Mouse (Mus musculus) kidney, embryonic 15.5 days (tissue): ENCODE data around the gene Rab26. TPM values are rescaled to one million over a fixed set of nuclear protein-coding genes. Genes with fewer than 3 reads are reported as not detected.
A peak's percentile ranks its signal among the peaks of the same experiment; 100 is the strongest.

ENCODE experiments used
- ATAC-seq: fragments of 200-750 bp; cut with Nextera tagmentation; replicated peaks from 2 replicates; pipeline ENCODE4 v1.8.0; 2017; ENCODE audit warnings: moderate TSS enrichment; ENCODE audit not compliant: low FRiP score
- H3K27ac ChIP-seq: fragments of 300-500 bp; sonication (generic); 2 replicates; pipeline ENCODE4 v1.5.1; 2015; ENCODE audit warnings: mild to moderate bottlenecking, inconsistent platforms
- H3K27me3 ChIP-seq: fragments of 300-500 bp; sonication (generic); 2 replicates; pipeline ENCODE4 v1.6.1; 2015; ENCODE audit warnings: inconsistent platforms
- H3K36me3 ChIP-seq: fragments of 300-500 bp; sonication (generic); 2 replicates; pipeline ENCODE4 v1.6.1; 2015; ENCODE audit warnings: inconsistent platforms
- H3K4me1 ChIP-seq: fragments of 300-500 bp; sonication (generic); 2 replicates; pipeline ENCODE4 v1.6.1; 2015; ENCODE audit warnings: inconsistent platforms
- H3K4me2 ChIP-seq: fragments of 300-500 bp; sonication (generic); 2 replicates; pipeline ENCODE4 v1.6.1; 2015; ENCODE audit warnings: moderate library complexity, mild to moderate bottlenecking, inconsistent platforms
- H3K4me3 ChIP-seq: fragments of 300-500 bp; sonication (generic); replicated peaks from 2 replicates; pipeline ENCODE4 v1.5.1; 2015; ENCODE audit warnings: mild to moderate bottlenecking, inconsistent platforms
- H3K9ac ChIP-seq: fragments of 300-500 bp; sonication (generic); 2 replicates; pipeline ENCODE4 v1.6.1; 2015; ENCODE audit warnings: mild to moderate bottlenecking, inconsistent platforms
- H3K9me3 ChIP-seq: fragments of 300-500 bp; sonication (generic); replicated peaks from 2 replicates; pipeline ENCODE4 v1.6.1; 2016; ENCODE audit warnings: inconsistent platforms
- WGBS: fragments of 180-500 bp; shearing (Covaris S2); methylation state at CpG from one replicate; pipeline ENCODE4 v1.1.7; 2015; ENCODE audit warnings: mixed read lengths; 5-methylcytosine and 5-hydroxymethylcytosine counted together
- polyA plus RNA-seq: library from polyadenylated mRNA; unstranded; fragments of >200 nt; fragmentation: Nextera tagmentation; extraction: Ambion mirVana; gene quantifications from 2 replicates; pipeline ENCODE4 v1.2.1, GENCODE M21; 2015

Rab26 gene
- 2.8 TPM in 2 replicates for polyA plus RNA-seq

DNA sequence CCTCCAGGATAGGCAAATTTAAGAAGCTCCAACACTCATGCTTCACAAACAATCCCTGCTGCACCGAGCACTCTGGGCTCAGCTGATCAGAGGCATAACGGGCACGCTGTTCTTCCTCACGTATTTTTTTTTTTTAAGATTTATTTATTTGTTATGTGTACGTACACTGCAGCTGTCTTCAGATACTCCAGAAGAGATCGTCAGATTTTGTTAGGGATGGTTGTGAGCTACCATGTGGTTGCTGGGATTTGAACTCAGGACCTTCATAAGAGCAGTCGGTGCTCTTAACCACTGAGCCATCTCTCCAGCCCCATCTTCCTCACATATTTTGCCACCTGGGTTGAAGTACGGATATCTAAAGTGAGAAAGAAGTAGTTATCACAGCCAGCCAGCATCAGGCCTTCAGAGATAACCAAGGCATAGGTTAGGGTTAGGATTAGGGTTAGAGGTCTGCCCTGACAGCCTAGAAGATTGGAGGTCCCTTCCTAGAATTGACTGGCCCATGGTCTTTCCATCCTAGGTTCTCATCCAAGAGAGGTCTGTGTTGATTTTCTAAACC is at the start of gene Rab26:
Rab26 (minus strand) TSS at position 51 of the 559 bp plus-strand sequence.
- WGBS, result 88% methylated on average over 8 of the region's 8 CpGs

DNA sequence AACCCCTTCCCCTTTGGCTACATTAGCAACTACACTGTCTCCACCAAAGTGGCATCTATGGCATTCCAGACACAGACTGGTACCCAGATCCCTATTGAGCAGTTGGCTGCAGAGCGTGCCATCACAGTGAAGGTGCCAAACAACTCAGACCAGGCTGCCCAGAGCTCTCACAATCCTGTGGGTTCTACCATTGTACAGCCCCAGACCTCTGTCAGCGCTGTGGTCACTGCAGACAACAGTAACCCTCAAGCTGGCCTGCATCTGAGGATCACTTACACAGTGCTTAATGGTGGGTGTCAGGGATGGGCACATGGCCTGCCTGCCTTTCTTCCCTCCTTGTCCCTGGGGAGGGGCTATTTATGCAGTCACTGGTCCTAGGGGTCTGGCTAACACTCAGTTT is 46.3 kb upstream of the Rab26 start:
- Histone ChIP-seq H3K27ac (0 out of 2 replicates have a peak overlapping the region, but pooled peaks have one; percentile 6), H3K9ac (no peak overlapping the region), H3K9me3 (no peaks in the 10 kb centered on the region), H3K4me3 (no peak overlapping the region), H3K36me3 (peaks cover 95% of the 10 kb centered on the region), H3K4me2 (no peak overlapping the region), H3K27me3 (no peaks in the 10 kb centered on the region), H3K4me1 (no peaks in the 10 kb centered on the region)
- 0 out of 2 replicates have a peak, but pooled peaks have one; percentile 42 for ATAC-seq
- WGBS, result 89% methylated on average over 2 of the region's 2 CpGs

More for the DNA sequence above, at the start of gene Rab26:
- peaks cover 23% of the 10 kb centered on the region for H3K36me3 ChIP-seq
- peak within 1 kb of the TSS; percentile 79 for H3K4me2 ChIP-seq
- H3K9ac ChIP-seq, result peak within 1 kb of the TSS; percentile 48
- 0 out of 2 replicates have a peak within 1 kb of the TSS, but pooled peaks have one; percentile 10 for H3K27ac ChIP-seq
- H3K4me1 ChIP-seq, result peaks cover 48% of the 10 kb centered on the region
- no peaks in the 10 kb centered on the region for H3K27me3 ChIP-seq
- peak within 1 kb of the TSS; percentile 46 for H3K4me3 ChIP-seq
- no peak for ATAC-seq
- no peaks in the 10 kb centered on the region for H3K9me3 ChIP-seq

DNA sequence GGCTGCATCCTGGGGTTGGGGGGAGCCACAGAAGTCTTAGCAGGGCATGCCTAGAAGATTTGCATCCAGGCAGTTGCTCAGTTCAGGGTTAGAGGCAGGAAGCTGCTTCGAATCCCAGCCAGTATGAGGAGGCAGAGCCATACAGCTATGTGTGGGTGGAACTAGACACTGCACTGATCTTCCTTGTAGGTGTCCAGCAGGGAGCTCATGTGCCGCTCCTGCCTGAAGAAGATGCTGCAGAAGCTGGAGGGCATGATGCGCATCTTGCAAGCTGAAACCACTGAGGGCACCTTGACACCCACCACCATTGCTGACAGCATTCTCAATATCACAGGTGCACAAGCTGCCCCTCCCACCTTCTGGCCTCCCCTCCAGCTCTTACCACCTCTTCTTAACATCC is 45.5 kb upstream of the Rab26 start:
- Histone ChIP-seq H3K36me3 (peaks cover 96% of the 10 kb centered on the region), H3K9me3 (no peaks in the 10 kb centered on the region), H3K27ac (0 out of 2 replicates have a peak overlapping the region, but pooled peaks have one; percentile 6), H3K4me3 (no peak overlapping the region), H3K27me3 (no peaks in the 10 kb centered on the region), H3K4me2 (no peak overlapping the region), H3K9ac (no peak overlapping the region), H3K4me1 (no peaks in the 10 kb centered on the region)
- 94% methylated on average over 3 of the region's 3 CpGs for WGBS
- ATAC-seq, result no peak

DNA sequence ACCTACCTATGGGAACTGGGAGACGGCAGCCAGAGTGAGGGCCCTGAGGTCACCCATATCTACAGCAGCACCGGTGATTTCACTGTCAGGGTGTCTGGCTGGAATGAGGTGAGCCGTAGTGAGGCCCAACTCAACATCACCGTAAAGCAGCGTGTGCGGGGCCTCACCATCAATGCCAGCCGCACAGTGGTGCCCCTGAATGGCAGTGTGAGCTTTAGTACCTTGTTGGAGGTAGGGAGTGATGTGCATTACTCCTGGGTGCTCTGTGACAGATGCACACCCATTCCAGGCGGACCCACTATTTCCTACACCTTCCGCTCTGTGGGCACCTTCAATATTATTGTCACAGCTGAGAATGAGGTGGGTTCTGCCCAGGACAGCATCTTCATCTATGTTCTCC is 39.8 kb upstream of the Rab26 start:
- Histone ChIP-seq H3K27me3 (no peaks in the 10 kb centered on the region), H3K36me3 (peaks cover 98% of the 10 kb centered on the region), H3K4me1 (no peaks in the 10 kb centered on the region), H3K4me3 (no peak overlapping the region), H3K27ac (no peak overlapping the region), H3K9me3 (no peaks in the 10 kb centered on the region), H3K9ac (no peak overlapping the region), H3K4me2 (no peak overlapping the region)
- WGBS, result 95% methylated on average over 9 of the region's 9 CpGs
- ATAC-seq, result no peak

DNA sequence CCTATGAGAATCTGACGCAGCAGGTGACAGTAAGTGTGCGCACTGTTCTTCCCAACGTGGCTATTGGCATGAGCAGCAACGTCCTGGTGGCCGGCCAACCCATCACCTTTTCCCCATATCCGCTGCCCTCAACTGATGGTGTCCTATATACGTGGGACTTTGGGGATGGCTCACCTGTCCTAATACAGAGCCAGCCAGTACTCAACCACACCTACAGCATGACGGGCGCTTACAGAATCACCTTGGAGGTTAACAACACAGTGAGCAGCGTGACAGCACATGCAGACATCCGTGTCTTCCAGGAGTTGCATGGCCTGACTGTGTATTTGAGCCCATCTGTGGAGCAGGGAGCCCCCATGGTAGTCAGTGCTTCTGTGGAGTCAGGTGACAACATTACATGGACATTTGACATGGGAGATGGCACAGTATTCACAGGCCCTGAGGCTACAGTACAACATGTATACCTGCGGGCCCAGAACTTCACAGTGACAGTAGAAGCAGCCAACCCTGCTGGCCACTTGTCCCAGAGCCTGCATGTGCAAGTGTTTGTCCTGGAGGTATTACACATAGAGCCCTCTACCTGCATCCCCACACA is 38.7 kb upstream of the Rab26 start:
- ATAC-seq, result no peak
- no peaks in the 10 kb centered on the region for H3K27me3 ChIP-seq
- no peaks in the 10 kb centered on the region for H3K4me1 ChIP-seq
- H3K4me2 ChIP-seq, result no peak overlapping the region
- H3K36me3 ChIP-seq, result peaks cover 97% of the 10 kb centered on the region
- no peak overlapping the region for H3K9ac ChIP-seq
- H3K9me3 ChIP-seq, result no peaks in the 10 kb centered on the region
- no peak overlapping the region for H3K27ac ChIP-seq
- 97% methylated on average over 12 of the region's 12 CpGs for WGBS
- H3K4me3 ChIP-seq, result no peak overlapping the region

DNA sequence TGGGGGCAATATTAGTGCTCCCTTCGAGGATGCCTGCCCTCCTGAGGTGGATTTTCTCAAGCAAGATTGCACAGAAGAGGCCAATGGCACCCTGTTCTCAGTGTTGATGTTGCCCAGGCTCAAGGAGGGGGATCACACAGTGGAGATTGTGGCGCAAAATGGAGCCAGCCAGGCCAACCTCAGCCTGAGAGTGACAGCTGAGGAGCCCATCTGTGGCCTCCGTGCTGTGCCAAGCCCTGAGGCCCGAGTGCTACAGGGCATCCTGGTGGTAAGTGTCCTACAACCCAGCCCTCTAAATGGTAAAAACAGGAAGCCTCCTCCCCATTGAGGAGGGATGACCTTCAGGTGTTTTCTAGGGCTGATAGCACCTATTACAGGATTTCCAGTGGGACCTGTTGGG is 35.8 kb upstream of the Rab26 start:
- no peak overlapping the region for H3K9ac ChIP-seq
- H3K4me3 ChIP-seq, result no peak overlapping the region
- H3K27me3 ChIP-seq, result no peaks in the 10 kb centered on the region
- no peak overlapping the region for H3K27ac ChIP-seq
- no peaks in the 10 kb centered on the region for H3K9me3 ChIP-seq
- peaks cover 96% of the 10 kb centered on the region for H3K36me3 ChIP-seq
- 93% methylated on average over 4 of the region's 4 CpGs for WGBS
- ATAC-seq, result no peak
- peaks cover 5% of the 10 kb centered on the region; the same call in 1 of the 2 replicates for H3K4me1 ChIP-seq
- no peak overlapping the region for H3K4me2 ChIP-seq

DNA sequence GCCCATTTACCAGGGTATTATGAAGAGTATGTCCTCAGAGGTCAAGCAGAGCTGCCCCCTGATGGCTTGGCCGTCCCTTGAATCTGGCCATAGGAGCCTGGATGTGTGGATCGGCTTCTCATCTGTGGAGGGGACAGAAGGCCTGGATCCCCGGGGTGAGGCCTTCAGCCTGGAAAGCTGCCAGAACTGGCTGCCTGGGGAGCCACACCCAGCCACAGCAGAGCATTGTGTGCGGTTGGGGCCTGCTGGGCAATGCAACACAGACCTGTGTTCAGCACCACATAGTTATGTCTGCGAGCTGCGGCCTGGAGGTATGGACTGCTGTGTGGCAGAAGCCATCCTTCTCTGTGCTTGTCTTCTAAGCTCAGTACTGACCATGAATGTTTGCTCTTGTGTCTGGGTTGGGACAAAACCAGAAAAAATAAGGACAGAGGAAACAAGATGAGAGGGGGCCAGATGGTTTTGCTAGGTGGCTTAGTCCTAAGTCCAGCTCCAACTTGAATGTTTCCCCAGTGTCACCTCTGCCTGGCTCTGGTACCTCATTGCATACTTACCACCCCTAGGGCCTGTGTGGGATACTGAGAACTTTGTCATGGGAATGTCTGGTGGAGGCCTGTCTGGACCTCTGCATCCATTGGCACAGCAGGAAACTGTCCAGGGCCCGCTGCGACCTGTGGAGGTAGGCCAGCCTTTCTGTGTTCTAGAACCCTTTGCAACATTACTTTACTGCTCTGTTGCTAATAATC is 33.2 kb upstream of the Rab26 start:
- peaks cover 74% of the 10 kb centered on the region for H3K36me3 ChIP-seq
- H3K4me2 ChIP-seq, result no peak overlapping the region
- no peak overlapping the region for H3K4me3 ChIP-seq
- peaks cover 5% of the 10 kb centered on the region; the same call in 1 of the 2 replicates for H3K4me1 ChIP-seq
- no peak overlapping the region for H3K27ac ChIP-seq
- no peak; the same call in 1 of the 2 replicates for ATAC-seq
- no peaks in the 10 kb centered on the region for H3K9me3 ChIP-seq
- WGBS, result 69% methylated on average over 8 of the region's 8 CpGs
- H3K9ac ChIP-seq, result no peak overlapping the region
- H3K27me3 ChIP-seq, result no peaks in the 10 kb centered on the region

DNA sequence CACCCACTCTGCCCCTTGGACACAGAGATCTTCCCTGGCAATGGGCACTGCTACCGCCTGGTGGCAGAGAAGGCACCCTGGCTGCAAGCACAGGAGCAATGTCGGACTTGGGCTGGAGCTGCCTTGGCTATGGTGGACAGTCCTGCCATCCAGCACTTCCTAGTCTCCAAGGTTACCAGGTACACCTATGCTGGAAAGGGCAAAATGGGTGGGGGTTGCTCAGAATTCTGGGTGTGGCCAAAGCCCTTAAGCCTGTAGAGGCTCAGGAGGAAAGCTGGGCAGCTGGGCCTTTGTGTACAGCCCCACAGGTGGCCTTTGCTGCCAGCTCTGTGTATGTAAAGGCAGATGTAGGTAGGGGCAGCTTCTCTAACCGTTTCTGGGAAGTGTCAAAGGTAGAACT is 31.8 kb upstream of the Rab26 start:
- no peaks in the 10 kb centered on the region for H3K27me3 ChIP-seq
- no peak overlapping the region for H3K4me2 ChIP-seq
- no peak overlapping the region for H3K27ac ChIP-seq
- no peak overlapping the region for H3K9ac ChIP-seq
- no peak for ATAC-seq
- H3K4me3 ChIP-seq, result no peak overlapping the region
- 82% methylated on average over 3 of the region's 3 CpGs for WGBS
- H3K36me3 ChIP-seq, result peaks cover 60% of the 10 kb centered on the region
- H3K9me3 ChIP-seq, result no peaks in the 10 kb centered on the region
- H3K4me1 ChIP-seq, result peaks cover 5% of the 10 kb centered on the region; the same call in 1 of the 2 replicates

DNA sequence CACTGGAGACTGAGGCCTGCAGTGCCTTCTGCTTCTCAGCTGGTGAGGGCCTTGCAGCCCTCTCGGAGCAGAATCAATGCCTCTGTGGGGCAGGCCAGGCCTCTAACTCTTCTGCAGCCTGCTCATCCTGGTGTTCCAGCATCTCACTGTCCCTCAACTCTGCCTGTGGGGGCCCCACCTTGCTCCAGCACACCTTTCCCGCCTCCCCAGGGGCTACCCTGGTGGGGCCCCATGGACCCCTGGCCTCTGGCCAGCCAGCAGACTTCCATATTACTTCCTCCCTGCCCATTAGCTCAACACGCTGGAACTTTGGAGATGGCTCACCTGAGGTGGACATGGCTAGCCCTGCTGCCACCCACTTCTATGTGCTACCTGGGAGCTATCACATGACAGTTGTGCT is 31.1 kb upstream of the Rab26 start:
- Histone ChIP-seq H3K27me3 (no peaks in the 10 kb centered on the region), H3K36me3 (peaks cover 53% of the 10 kb centered on the region), H3K27ac (no peak overlapping the region), H3K4me1 (peaks cover 5% of the 10 kb centered on the region; the same call in 1 of the 2 replicates), H3K9me3 (no peaks in the 10 kb centered on the region), H3K9ac (no peak overlapping the region), H3K4me2 (no peak overlapping the region), H3K4me3 (no peak overlapping the region)
- no peak for ATAC-seq
- WGBS, result 80% methylated on average over 3 of the region's 3 CpGs

DNA sequence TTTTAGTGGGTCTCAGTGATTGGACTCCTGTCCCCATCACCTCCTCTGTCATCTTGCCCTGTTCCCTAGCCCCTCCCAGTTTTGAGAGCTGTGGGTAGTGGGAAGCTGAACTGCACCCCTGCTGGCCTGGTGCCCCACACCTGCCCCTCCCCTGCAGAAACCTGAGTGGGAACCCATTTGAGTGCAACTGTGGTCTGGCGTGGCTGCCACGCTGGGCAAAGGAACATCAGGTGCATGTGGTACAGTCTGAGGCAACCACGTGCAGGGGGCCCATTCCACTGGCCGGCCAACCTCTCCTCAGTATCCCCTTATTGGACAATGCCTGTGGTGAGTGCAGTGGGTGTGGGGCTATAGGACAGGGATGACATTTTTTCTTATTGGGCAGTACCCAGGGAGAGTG is 30.4 kb upstream of the Rab26 start:
- Histone ChIP-seq H3K4me3 (no peak overlapping the region), H3K4me2 (no peak overlapping the region), H3K27me3 (no peaks in the 10 kb centered on the region), H3K4me1 (peaks cover 7% of the 10 kb centered on the region), H3K9me3 (no peaks in the 10 kb centered on the region), H3K27ac (no peak overlapping the region), H3K36me3 (peaks cover 46% of the 10 kb centered on the region), H3K9ac (no peak overlapping the region)
- no peak for ATAC-seq
- 87% methylated on average over 4 of the region's 4 CpGs for WGBS

DNA sequence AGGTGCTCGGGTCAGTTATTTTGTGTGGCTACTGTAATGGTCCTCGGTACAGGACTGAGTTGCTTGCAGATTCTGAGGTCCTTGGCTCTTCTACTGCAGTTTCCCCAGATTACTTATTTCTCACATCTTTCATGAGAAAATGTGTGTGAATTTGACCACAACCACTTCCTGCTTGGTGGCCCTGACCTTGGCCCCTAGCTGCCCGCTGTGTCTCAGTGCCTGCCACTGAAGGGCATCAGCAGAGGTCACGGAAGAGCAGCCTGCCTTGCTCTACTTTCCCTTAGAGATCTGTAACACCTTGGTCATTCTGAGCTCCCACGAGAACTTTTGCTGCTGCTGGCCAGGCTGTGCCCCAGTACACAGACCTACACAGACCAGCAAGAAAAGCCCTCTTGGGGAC is 29.6 kb upstream of the Rab26 start:
- ATAC-seq, result peak; percentile 27; the same call in 1 of the 2 replicates
- Histone ChIP-seq H3K27ac (no peak overlapping the region), H3K9ac (no peak overlapping the region), H3K36me3 (peaks cover 38% of the 10 kb centered on the region), H3K27me3 (no peaks in the 10 kb centered on the region), H3K4me3 (no peak overlapping the region), H3K4me2 (no peak overlapping the region), H3K4me1 (peaks cover 14% of the 10 kb centered on the region), H3K9me3 (no peaks in the 10 kb centered on the region)
- WGBS, result 79% methylated on average over 5 of the region's 5 CpGs

DNA sequence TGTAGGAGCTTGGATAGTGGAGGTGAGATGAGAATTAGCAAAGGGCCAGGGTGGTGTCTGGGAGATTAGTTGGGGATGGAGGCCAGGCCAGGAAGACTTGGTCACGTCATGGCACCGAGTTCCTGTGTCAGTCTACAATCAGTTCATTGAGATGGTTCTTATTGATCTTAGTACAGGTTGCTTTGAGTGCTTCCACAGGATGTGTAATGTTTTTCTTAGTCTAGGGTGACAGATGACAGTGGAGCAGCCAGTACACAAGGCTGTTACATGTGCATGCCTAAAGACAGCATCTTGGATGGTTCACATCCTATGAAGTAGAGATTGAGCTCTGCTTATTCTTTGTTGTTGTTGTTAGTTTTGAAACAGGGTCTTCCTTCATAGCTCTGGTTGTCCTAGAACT is 27.6 kb upstream of the Rab26 start:
- no peaks in the 10 kb centered on the region for H3K27me3 ChIP-seq
- peaks cover 24% of the 10 kb centered on the region for H3K4me1 ChIP-seq
- no peak overlapping the region for H3K9ac ChIP-seq
- H3K4me2 ChIP-seq, result no peak overlapping the region
- H3K9me3 ChIP-seq, result no peaks in the 10 kb centered on the region
- peaks cover 22% of the 10 kb centered on the region for H3K36me3 ChIP-seq
- WGBS, result 92% methylated on average over 2 of the region's 2 CpGs
- no peak for ATAC-seq
- H3K4me3 ChIP-seq, result no peak overlapping the region
- no peak overlapping the region for H3K27ac ChIP-seq
